Mouse (Mus musculus): ENCODE data around the gene Ankdd1a. TPM values are rescaled to one million over a fixed set of nuclear protein-coding genes. Genes with fewer than 3 reads are reported as not detected.

The Ankdd1a gene
- polyA plus RNA-seq, 1 experiment, result 0.11 TPM

DNA sequence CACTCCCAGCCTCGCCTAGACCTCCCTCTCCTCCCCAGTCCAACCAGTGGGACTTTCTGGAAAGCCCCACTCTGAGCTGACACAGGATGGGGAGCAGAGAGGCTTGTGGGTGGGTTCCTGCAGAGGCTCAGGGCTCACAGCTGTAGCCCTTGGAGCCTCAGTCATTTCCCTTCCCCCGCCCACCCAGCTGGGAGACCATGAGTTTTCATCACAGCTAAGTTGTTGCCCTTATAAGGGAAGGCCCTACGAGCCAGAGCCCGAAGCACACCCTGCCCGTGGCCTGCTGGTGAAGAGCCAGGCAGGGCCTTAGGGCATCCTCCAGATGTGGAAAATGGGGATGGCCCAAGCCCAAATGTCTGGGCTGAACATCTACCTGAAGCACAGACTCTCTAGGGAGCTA lies 31.0 kb upstream of the Ankdd1a start:
- Histone ChIP-seq H3K36me3 (ENCODE audit: control insufficient read depth, insufficient read depth, low read length) (peaks cover 16% of the 10 kb centered on the region), H3K27me3 (ENCODE audit: control insufficient read depth, insufficient read depth, low read length) (no peaks in the 10 kb centered on the region), H3K4me1 (ENCODE audit: control insufficient read depth, insufficient read depth, insufficient read length) (peaks cover 40% of the 10 kb centered on the region; the same call in 1 of the 2 replicates), H3K4me3 (ENCODE audit: extremely low read depth, insufficient read depth, insufficient read length) (no peak overlapping the region), H3K27ac (ENCODE audit: insufficient read depth, low read length) (peak overlapping the region; percentile 93)
- DNase-seq (ENCODE audit: low read depth in 1 of 2, low spot score in 2 of 2), result peak; percentile 71 to 76
- 3% methylated on average over 5 of the region's 5 CpGs for WGBS
- no peak; the same call in 1 of the 2 replicates for TF ChIP-seq POLR2A (IDR thresholded peaks at IDR 0.05; ENCODE audit: low read depth, low read length)

DNA sequence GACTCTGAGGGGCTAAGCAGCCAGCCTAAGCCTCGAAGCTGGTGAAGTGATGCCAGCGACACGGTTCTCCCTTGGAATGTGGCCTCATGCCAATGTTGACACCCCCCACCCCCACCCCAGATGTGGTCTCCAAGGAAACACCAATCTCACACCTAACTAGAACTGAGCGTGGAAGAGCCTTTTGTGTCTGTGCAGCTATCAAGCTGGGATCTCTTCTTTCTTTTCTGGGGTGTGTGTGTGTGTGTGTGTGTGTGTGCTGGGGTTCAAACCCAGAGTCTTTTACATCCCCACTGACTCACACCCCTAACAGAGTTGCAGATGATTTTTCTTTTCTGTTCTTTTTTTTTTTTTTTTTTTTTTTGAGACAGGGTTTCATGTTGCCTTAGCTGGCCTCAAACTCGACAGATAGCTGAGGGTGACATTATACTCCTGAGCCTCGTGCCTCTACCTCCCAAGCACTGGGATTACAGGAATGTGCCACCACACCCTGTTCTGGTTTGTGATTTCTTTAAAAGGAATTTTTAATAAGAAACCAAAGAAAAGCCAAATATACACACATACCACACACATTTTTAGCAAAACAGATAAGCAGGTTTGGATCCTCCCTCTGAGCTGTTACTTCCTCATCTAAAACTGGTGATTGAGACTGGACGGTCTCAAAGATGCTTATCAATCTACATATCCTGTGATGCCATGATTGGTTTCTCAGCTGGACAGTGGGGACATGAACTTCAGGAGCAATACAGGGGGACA lies 30.3 kb upstream of the Ankdd1a start:
- Histone ChIP-seq H3K4me3 (ENCODE audit: extremely low read depth, insufficient read depth, insufficient read length) (no peak overlapping the region), H3K36me3 (ENCODE audit: control insufficient read depth, insufficient read depth, low read length) (peaks cover 10% of the 10 kb centered on the region), H3K4me1 (ENCODE audit: control insufficient read depth, insufficient read depth, insufficient read length) (peaks cover 47% of the 10 kb centered on the region; the same call in 1 of the 2 replicates), H3K27ac (ENCODE audit: insufficient read depth, low read length) (peak overlapping the region; percentile 93), H3K27me3 (ENCODE audit: control insufficient read depth, insufficient read depth, low read length) (no peaks in the 10 kb centered on the region)
- TF ChIP-seq POLR2A (IDR thresholded peaks at IDR 0.05; ENCODE audit: low read depth, low read length) (no peak), CTCF (IDR thresholded peaks at IDR 0.05; ENCODE audit: extremely low read depth, insufficient read depth, insufficient read length, insufficient replicate concordance) (no peak)
- 22% methylated on average over 7 of the region's 7 CpGs for WGBS
- DNase-seq (ENCODE audit: low read depth in 1 of 2, low spot score in 2 of 2), result no peak

DNA sequence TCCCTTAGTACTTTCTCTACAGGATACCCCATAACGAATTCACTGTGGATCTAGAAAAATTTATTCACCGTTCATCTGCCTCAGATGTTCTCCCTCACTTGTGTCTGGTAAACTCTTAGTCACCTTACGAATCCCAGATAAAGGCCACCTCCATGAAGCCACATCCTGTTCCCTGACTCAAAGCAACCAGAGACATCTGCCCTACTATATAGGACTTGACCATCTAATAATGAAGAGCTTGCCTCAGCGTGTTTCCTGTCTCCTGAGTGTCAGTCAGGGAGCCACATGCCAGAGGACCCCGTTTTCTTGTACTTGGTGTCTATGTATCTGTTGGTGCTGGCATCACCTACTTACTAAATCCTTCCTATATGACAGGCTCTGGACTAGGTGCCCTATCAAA lies 29.6 kb upstream of the Ankdd1a start:
- Histone ChIP-seq H3K27me3 (ENCODE audit: control insufficient read depth, insufficient read depth, low read length) (no peaks in the 10 kb centered on the region), H3K4me1 (ENCODE audit: control insufficient read depth, insufficient read depth, insufficient read length) (peaks cover 50% of the 10 kb centered on the region; the same call in 1 of the 2 replicates), H3K36me3 (ENCODE audit: control insufficient read depth, insufficient read depth, low read length) (peaks cover 4% of the 10 kb centered on the region), H3K27ac (ENCODE audit: insufficient read depth, low read length) (peak overlapping the region; percentile 93), H3K4me3 (ENCODE audit: extremely low read depth, insufficient read depth, insufficient read length) (no peak overlapping the region)
- 39% methylated on average over 5 of the region's 5 CpGs for WGBS
- TF ChIP-seq POLR2A (IDR thresholded peaks at IDR 0.05; ENCODE audit: low read depth, low read length) (no peak), CTCF (IDR thresholded peaks at IDR 0.05; ENCODE audit: extremely low read depth, insufficient read depth, insufficient read length, insufficient replicate concordance) (no peak)
- no peak for DNase-seq (ENCODE audit: low read depth in 1 of 2, low spot score in 2 of 2)

DNA sequence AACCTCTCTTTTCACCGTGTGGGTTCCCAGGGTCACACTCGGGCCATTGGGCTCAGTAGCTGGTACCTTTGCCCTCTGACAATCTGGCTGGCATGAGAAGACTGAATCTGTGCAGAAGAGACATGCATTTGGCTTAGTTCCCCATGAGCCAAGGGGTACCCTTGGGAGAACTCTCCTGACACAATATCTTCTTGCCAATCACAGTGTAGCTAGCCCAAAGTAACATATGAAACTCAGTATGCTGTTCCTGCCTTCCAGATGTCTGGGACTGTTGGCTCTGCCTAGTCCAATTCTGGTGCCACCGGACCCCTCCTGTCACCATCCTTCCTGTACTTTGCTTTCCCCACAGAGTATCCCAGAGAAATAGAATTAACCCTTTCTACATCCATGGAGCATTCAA lies 29.1 kb upstream of the Ankdd1a start:
- TF ChIP-seq POLR2A (IDR thresholded peaks at IDR 0.05; ENCODE audit: low read depth, low read length) (no peak), CTCF (IDR thresholded peaks at IDR 0.05; ENCODE audit: extremely low read depth, insufficient read depth, insufficient read length, insufficient replicate concordance) (no peak)
- WGBS, result 80% methylated on average over 3 of the region's 3 CpGs
- peaks cover 50% of the 10 kb centered on the region; the same call in 1 of the 2 replicates for H3K4me1 ChIP-seq (ENCODE audit: control insufficient read depth, insufficient read depth, insufficient read length)
- no peaks in the 10 kb centered on the region for H3K27me3 ChIP-seq (ENCODE audit: control insufficient read depth, insufficient read depth, low read length)
- H3K4me3 ChIP-seq (ENCODE audit: extremely low read depth, insufficient read depth, insufficient read length), result no peak overlapping the region
- H3K27ac ChIP-seq (ENCODE audit: insufficient read depth, low read length), result peak overlapping the region; percentile 0; the same call in 1 of the 2 replicates
- 0 out of 2 replicates have a peak, but pooled peaks cover under 1% of the 10 kb centered on the region for H3K36me3 ChIP-seq (ENCODE audit: control insufficient read depth, insufficient read depth, low read length)
- DNase-seq (ENCODE audit: low read depth in 1 of 2, low spot score in 2 of 2), result no peak

DNA sequence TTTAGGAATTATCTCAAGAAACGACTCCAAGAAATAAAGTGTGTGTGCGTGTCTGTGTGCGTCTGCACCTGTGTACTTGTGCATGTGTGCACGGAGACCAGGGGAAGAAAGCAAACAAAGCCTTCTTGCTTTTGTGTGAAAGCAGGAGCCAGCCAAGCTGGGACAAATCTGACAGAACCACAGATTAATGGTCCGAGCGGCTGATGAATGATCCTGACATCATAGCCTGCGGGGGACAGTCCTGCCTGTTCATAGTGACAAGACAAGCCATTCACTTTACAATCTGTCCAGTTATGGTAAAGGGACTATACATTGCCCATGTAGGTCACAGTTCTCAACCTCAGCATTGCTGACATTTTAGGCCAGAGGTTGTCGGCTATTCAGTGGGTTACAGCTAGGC lies 28.3 kb upstream of the Ankdd1a start:
- no peak for DNase-seq (ENCODE audit: low read depth in 1 of 2, low spot score in 2 of 2)
- H3K4me1 ChIP-seq (ENCODE audit: control insufficient read depth, insufficient read depth, insufficient read length), result peaks cover 53% of the 10 kb centered on the region; the same call in 1 of the 2 replicates
- TF ChIP-seq POLR2A (IDR thresholded peaks at IDR 0.05; ENCODE audit: low read depth, low read length), result no peak
- no peak for TF ChIP-seq CTCF (IDR thresholded peaks at IDR 0.05; ENCODE audit: extremely low read depth, insufficient read depth, insufficient read length, insufficient replicate concordance)
- WGBS, result 86% methylated on average over 8 of the region's 8 CpGs
- H3K4me3 ChIP-seq (ENCODE audit: extremely low read depth, insufficient read depth, insufficient read length), result no peak overlapping the region
- no peaks in the 10 kb centered on the region for H3K27me3 ChIP-seq (ENCODE audit: control insufficient read depth, insufficient read depth, low read length)
- no peaks in the 10 kb centered on the region for H3K36me3 ChIP-seq (ENCODE audit: control insufficient read depth, insufficient read depth, low read length)
- peak overlapping the region; percentile 22; the same call in 1 of the 2 replicates for H3K27ac ChIP-seq (ENCODE audit: insufficient read depth, low read length)

DNA sequence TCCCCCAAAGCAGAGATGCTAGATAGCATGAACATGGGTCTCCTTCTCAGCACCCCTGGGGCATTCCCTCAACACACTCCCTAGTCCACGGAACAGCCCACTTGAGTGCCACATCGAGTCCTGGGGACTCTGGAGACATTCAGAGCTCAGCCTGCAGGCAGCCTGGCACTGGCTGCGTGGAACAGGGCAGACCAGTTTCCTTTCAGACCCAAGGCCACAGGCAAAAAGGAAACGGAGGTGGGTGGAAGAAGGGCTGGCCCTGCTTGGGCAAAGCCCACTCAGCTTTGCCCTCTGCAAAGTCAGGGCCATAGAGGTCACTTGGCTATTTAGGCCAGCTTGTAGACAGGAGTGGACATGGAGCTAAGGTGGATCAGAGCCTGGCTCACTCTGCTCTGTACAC lies 27.9 kb upstream of the Ankdd1a start:
- Histone ChIP-seq H3K36me3 (ENCODE audit: control insufficient read depth, insufficient read depth, low read length) (no peaks in the 10 kb centered on the region), H3K27me3 (ENCODE audit: control insufficient read depth, insufficient read depth, low read length) (no peaks in the 10 kb centered on the region), H3K4me3 (ENCODE audit: extremely low read depth, insufficient read depth, insufficient read length) (no peak overlapping the region), H3K27ac (ENCODE audit: insufficient read depth, low read length) (peak overlapping the region; percentile 24), H3K4me1 (ENCODE audit: control insufficient read depth, insufficient read depth, insufficient read length) (peaks cover 53% of the 10 kb centered on the region; the same call in 1 of the 2 replicates)
- TF ChIP-seq CTCF (IDR thresholded peaks at IDR 0.05; ENCODE audit: extremely low read depth, insufficient read depth, insufficient read length, insufficient replicate concordance) (no peak), POLR2A (IDR thresholded peaks at IDR 0.05; ENCODE audit: low read depth, low read length) (no peak)
- DNase-seq (ENCODE audit: low read depth in 1 of 2, low spot score in 2 of 2), result no peak
- 27% methylated on average over 4 of the region's 4 CpGs for WGBS

DNA sequence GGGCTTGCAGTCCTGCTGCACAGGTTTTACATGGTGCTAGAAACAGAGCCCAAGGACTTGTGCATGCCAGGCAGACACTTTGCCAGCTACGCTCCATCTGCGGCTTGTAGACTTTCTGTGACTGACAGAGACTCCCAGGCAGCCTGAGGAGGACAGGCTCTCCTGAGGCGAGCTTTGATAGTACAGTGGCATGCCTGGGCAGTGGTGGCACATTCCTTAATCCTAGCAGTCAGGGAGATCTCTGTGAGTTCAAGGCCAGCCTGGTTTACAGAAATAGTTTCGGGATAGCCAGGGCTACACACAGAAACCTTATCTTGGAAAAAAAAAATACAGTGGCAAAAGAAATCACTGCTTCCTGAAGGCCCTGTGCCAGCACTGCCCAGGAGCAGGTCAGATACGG lies 27.1 kb upstream of the Ankdd1a start:
- no peaks in the 10 kb centered on the region for H3K36me3 ChIP-seq (ENCODE audit: control insufficient read depth, insufficient read depth, low read length)
- DNase-seq (ENCODE audit: low read depth in 1 of 2, low spot score in 2 of 2), result no peak
- no peaks in the 10 kb centered on the region for H3K27me3 ChIP-seq (ENCODE audit: control insufficient read depth, insufficient read depth, low read length)
- WGBS, result 90% methylated on average over 5 of the region's 5 CpGs
- TF ChIP-seq CTCF (IDR thresholded peaks at IDR 0.05; ENCODE audit: extremely low read depth, insufficient read depth, insufficient read length, insufficient replicate concordance) (no peak), POLR2A (IDR thresholded peaks at IDR 0.05; ENCODE audit: low read depth, low read length) (no peak)
- no peak overlapping the region for H3K4me3 ChIP-seq (ENCODE audit: extremely low read depth, insufficient read depth, insufficient read length)
- H3K4me1 ChIP-seq (ENCODE audit: control insufficient read depth, insufficient read depth, insufficient read length), result peaks cover 53% of the 10 kb centered on the region
- H3K27ac ChIP-seq (ENCODE audit: insufficient read depth, low read length), result peak overlapping the region; percentile 66
